Mouse (Mus musculus): ENCODE data around the gene Cdk19.

GRCm38 (mm10) chr10:40447921-40448320 lies 108.6 kb downstream of the Cdk19 start:
- TF ChIP-seq CHD2 (IDR thresholded peaks at IDR 0.05; ENCODE audit: low read length) (no peak), KAT2A (IDR thresholded peaks at IDR 0.05; ENCODE audit: insufficient replicate concordance, low read length) (no peak), CTCF (conservative IDR thresholded peaks at IDR 0.05 in 1 of 2, IDR thresholded peaks at IDR 0.05 in 1 of 2; ENCODE audit: low read depth in 2 of 2, low read length in 2 of 2) (no peak), HCFC1 (IDR thresholded peaks at IDR 0.05; ENCODE audit: low read depth, low read length) (no peak), MYC (IDR thresholded peaks at IDR 0.05; ENCODE audit: low read depth, low read length) (no peak), POLR2A (IDR thresholded peaks at IDR 0.05; ENCODE audit: low read depth, low read length) (no peak), ETS1 (conservative IDR thresholded peaks at IDR 0.05; ENCODE audit: low read depth, low read length) (no peak), NELFE (IDR thresholded peaks at IDR 0.05; ENCODE audit: low read depth, low read length) (no peak), RAD21 (IDR thresholded peaks at IDR 0.05; ENCODE audit: low read depth, low read length) (no peak), E2F4 (IDR thresholded peaks at IDR 0.05; ENCODE audit: insufficient replicate concordance, low read depth, low read length) (no peak), TBP (conservative IDR thresholded peaks at IDR 0.05; ENCODE audit: low read depth, low read length) (no peak)

All from CH12.LX (cell line).